Mouse (Mus musculus): ENCODE data around the gene C2cd4c.

Gene C2cd4c

GRCm38 (mm10) chr10:79578891-79579290 lies 34.9 kb downstream of the C2cd4c start:
- no peak for DNase-seq (ENCODE audit: low spot score)

GRCm38 (mm10) chr10:79578276-79578675 lies 35.5 kb downstream of the C2cd4c start:
- no peak for DNase-seq (ENCODE audit: low spot score)

- no peak for DNase-seq (ENCODE audit: low spot score)
Observed at GRCm38 (mm10) chr10:79577376-79577775, 36.4 kb downstream of the C2cd4c start.

GRCm38 (mm10) chr10:79575754-79576153 lies 38.1 kb downstream of the C2cd4c start:
- no peak for DNase-seq (ENCODE audit: low spot score)

GRCm38 (mm10) chr10:79574796-79575195 lies 39.0 kb downstream of the C2cd4c start:
- DNase-seq (ENCODE audit: low spot score) = no peak

GRCm38 (mm10) chr10:79574350-79574749 lies 39.5 kb downstream of the C2cd4c start:
- no peak for DNase-seq (ENCODE audit: low spot score)

- DNase-seq (ENCODE audit: low spot score) = no peak
Observed at GRCm38 (mm10) chr10:79573611-79574010, 40.2 kb downstream of the C2cd4c start.

GRCm38 (mm10) chr10:79571314-79571713 lies 42.5 kb downstream of the C2cd4c start:
- no peak for DNase-seq (ENCODE audit: low spot score)

- DNase-seq (ENCODE audit: low spot score) = no peak
Observed at GRCm38 (mm10) chr10:79569921-79570320, 43.9 kb downstream of the C2cd4c start.

- no peak for DNase-seq (ENCODE audit: low spot score)
Observed at GRCm38 (mm10) chr10:79559716-79560115, 54.1 kb downstream of the C2cd4c start.

GRCm38 (mm10) chr10:79557496-79557895 lies 56.3 kb downstream of the C2cd4c start:
- no peak for DNase-seq (ENCODE audit: low spot score)

GRCm38 (mm10) chr10:79556951-79557350 lies 56.9 kb downstream of the C2cd4c start:
- no peak for DNase-seq (ENCODE audit: low spot score)

All from embryo, embryonic 10.5 days (tissue).